Mouse (Mus musculus) spleen, postnatal 36 days (tissue): ENCODE results near the gene Frg2f1.

Experiments
- DNase-seq, 2 experiments: peaks; one replicate each; pipeline ENCODE4 v3.0.0; 2022; ENCODE audit warnings: low spot score in 2 of 2, mixed read lengths in 1 of 2

The Frg2f1 gene

DNA sequence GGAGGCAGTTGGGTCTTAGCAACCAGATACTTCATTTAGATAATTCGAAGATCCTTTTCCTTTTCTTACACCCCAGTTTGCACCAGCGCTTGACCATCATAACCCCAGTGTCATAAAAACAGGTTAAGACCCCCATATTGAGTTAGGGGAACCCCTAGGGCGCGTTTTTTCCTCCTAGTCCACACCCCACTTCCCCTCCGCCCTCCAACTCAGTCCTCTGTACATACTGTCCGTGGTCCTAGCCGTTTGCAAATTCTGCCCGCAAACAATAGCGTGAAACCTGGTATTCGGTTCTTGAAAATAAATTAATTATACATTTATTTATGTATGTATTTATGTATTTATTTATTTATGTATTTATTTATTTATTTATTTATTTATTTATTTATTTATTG, 46.4 kb downstream of the Frg2f1 start:
- no peak for DNase-seq

DNA sequence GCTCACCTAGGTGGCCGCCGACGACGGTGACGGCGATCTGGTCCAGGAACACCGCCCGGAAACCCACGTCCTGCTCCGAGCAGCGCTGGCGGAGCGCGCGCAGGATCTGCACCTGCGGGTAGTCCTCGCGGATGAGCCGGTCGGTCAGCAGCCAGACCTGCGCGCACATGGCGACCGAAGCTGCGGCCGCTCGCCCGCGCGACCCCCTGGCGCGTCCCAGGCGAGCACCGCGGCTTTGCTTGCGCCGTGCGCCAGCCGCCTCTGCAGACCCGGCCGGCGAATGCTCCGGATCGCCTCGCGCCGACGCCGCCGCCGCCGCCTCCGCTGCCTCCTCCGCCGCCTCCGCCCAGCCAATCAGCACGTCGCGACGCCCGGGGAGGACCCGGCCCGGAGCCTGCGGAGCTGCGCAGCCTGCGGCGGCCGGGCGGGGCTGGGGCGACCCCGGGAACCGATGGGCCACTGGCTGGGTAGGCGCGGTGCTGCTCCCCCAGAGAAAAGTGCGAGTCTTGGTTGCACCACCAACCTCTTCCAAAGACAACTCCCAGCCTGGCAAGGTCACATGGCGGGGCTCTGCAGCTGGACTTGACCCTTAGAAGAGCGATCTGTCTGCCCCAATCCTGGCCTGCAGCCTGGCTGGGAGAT, 46.9 kb downstream of the Frg2f1 start, which contains the start of gene Rimkla:
Rimkla (minus strand) TSS at position 338 of the 642 bp plus-strand sequence.
- DNase-seq = peak; percentile 4 to 18

DNA sequence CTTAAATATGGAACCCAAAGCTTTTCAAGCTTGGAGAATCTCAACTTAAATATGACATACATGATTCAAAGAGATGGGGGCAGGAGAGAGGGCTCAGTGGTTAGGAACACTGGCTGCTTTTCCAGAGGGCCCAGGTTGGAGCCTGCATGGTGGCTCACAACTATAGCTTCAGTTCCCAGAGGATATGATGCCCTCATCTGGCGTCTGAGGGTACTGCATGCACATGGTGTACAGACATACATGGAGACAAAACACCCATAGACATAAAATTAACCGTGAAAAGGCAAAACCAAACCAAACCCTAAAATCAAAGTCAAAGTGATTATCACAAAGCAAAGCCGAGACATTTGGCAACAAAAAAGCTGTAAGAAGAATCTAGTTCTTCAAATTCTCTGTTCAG, 48.5 kb downstream of the Frg2f1 start:
- DNase-seq = no peak

DNA sequence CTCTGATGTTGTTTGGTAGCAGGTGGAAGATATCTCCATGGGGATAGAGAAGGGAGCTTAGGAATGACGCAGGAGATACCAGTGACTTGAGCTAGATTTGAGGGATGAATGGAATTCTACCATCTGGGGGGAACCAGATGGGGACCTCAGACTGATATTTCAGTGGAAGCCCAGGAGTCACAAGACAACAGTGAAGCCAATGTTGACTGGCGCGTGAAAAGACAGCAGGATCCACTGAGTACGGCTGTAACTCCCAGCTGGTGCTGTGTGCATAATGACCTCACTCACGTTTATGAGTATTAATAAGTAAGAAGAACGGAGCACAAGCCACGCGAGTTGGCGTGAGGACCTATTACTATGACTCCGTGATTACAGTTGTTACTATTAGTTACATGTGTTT, 49.7 kb downstream of the Frg2f1 start:
- DNase-seq = no peak

DNA sequence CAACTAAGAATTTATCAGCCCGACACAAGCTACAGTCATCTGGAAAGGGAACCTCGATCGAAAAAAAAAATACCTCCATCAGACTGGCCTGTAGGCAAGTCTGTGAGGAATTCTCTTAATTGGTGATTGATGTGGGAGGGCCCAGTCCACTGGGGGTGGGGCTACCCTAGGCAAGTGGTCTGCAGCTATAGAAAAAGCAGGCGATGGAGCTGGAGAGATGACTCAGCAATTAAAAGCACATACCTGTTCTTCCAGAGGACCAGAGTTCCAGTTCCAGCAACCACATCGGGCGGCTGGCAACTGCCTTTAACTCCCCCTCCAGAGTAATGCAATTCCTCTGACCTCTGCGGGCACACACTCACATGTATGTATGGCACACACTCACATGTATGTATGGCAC, 54.4 kb downstream of the Frg2f1 start:
- no peak for DNase-seq

DNA sequence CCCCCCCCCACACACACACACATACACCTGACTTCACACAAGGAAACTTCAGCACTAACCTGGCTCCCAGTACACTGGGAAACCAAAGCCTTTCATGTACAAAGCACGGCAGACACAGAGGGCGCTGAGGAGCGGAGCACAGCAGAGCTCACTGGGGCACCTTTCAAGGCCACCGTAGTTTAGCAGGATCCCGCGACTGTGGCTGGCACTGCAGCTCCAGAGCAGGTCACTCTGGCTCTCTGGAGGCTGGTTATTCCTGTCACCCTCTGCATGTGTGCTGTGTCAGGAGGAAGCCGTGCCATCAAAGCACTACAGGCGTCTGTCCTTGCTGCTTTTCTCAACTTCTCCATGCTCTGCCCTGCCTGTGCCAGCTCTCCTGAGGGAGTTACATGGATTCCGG, 56.3 kb downstream of the Frg2f1 start:
- DNase-seq = no peak
